Mouse (Mus musculus): ENCODE results near the gene Ywhae.

- TF ChIP-seq POLR2A (IDR thresholded peaks at IDR 0.05; ENCODE audit: control insufficient read depth, low read depth, low read length), result no peak
- no peak for TF ChIP-seq CTCF (IDR thresholded peaks at IDR 0.05; ENCODE audit: control insufficient read depth, insufficient read depth, insufficient replicate concordance, low read depth, low read length)
Observed at GRCm38 (mm10) chr11:75772562-75772961, 39.9 kb downstream of the Ywhae start.

Measured in testis, adult 2 months (tissue).